8 mouse cellular contexts compared by ENCODE assay signal in the genomic region with DNA sequence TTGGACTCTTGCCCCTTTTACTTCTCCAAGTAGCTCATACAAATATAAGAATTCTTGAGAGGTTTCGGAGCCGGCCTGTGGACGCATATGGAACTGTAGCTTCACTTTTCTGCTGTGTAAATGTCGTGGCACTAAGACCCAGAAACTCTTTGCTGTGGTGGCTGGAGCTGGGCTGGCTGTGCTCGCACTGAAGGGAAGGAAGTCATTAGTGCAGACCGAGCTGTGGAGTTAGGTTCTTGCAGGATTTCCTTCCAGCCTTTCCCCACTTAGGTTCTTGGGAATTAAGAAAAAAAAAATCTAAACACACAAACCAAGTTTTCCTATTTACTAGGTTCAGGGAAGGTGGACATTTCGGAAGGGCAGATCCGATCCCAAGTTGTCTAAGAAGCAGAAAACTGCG.
DNase-seq lines count a peak whose midpoint lies in the region; ATAC-seq lines count a peak whose summit lies in the region.

No protein-coding gene starts in this region.

- H3K9me3 ChIP-seq in hindbrain, embryonic 11.5 days (ENCODE audit: control insufficient read depth, low read length), result no peaks in the 10 kb centered on the region
- no peaks in the 10 kb centered on the region for H3K9me3 ChIP-seq in lung, embryonic 15.5 days

- no peaks in the 10 kb centered on the region for H3K36me3 ChIP-seq in hindbrain, embryonic 11.5 days (ENCODE audit: control insufficient read depth, insufficient read depth, low read length)
- H3K36me3 ChIP-seq in lung, embryonic 15.5 days, result no peaks in the 10 kb centered on the region

- no peaks in the 10 kb centered on the region for H3K4me1 ChIP-seq in hindbrain, embryonic 11.5 days (replicated peaks; ENCODE audit: control insufficient read depth, insufficient read depth, low read length)
- H3K4me1 ChIP-seq in lung, embryonic 15.5 days, result peaks cover 23% of the 10 kb centered on the region

- DNase-seq in Muller cell, postnatal 12 days (ENCODE audit: inconsistent ontology term), result peak; percentile 78
- peak; percentile 72 to 81 for DNase-seq in cerebellum, postnatal 25 days
- DNase-seq in frontal cortex, postnatal 25 days (ENCODE audit: low spot score in 2 of 2), result peak; percentile 28 to 50
- DNase-seq in hindbrain, embryonic 11.5 days (ENCODE audit: low spot score), result peak; percentile 75
- peak; percentile 40 for DNase-seq in layer of hippocampus, adult 9-10 months (ENCODE audit: low spot score)
- DNase-seq in testis, postnatal 14 days (ENCODE audit: low spot score), result peak; percentile 51

- 4% methylated on average over 9 of the region's 9 CpGs for WGBS in hindbrain, embryonic 11.5 days
- 1% methylated on average over 9 of the region's 9 CpGs for WGBS in lung, embryonic 15.5 days

- ATAC-seq in hindbrain, embryonic 11.5 days (ENCODE audit: low FRiP score), result peak; percentile 64; the same call in 1 of the 2 replicates
- peak; percentile 90 for ATAC-seq in lung, embryonic 15.5 days (ENCODE audit: borderline replicate concordance, extremely low read depth, low FRiP score, low TSS enrichment)
- peak; percentile 82 for ATAC-seq in neutrophil, adult 5-6 weeks (ENCODE audit: extremely low read depth, insufficient number of reproducible peaks, low FRiP score, poor library complexity, severe bottlenecking)

- no peaks in the 10 kb centered on the region for H3K27me3 ChIP-seq in hindbrain, embryonic 11.5 days (ENCODE audit: control insufficient read depth, insufficient read depth, low read length)
- no peaks in the 10 kb centered on the region for H3K27me3 ChIP-seq in lung, embryonic 15.5 days

- H3K27ac ChIP-seq in hindbrain, embryonic 11.5 days (ENCODE audit: low read depth, low read length), result peak overlapping the region; percentile 83; the same call in 1 of the 2 replicates
- H3K27ac ChIP-seq in lung, embryonic 15.5 days, result peak overlapping the region; percentile 96

- peak overlapping the region; percentile 66; the same call in 1 of the 2 replicates for H3K9ac ChIP-seq in hindbrain, embryonic 11.5 days (ENCODE audit: low read depth, low read length)
- H3K9ac ChIP-seq in lung, embryonic 15.5 days, result peak overlapping the region; percentile 80

- H3K4me3 ChIP-seq in hindbrain, embryonic 11.5 days (ENCODE audit: low read depth, low read length), result peak overlapping the region; percentile 68
- peak overlapping the region; percentile 86 for H3K4me3 ChIP-seq in lung, embryonic 15.5 days

- H3K4me2 ChIP-seq in hindbrain, embryonic 11.5 days (replicated peaks; ENCODE audit: low read depth, low read length), result peak overlapping the region; percentile 96
- H3K4me2 ChIP-seq in lung, embryonic 15.5 days, result peak overlapping the region; percentile 88

Comparison
In these comparisons a context has a peak if more than half of its experiments do, and no peak if none do; other contexts are left out.
1. Peak in every context shown above with its lines: DNase-seq, ATAC-seq, H3K4me3 ChIP-seq and H3K27ac ChIP-seq.